Mouse (Mus musculus): ENCODE data around the gene Olfr90. TPM values are rescaled to one million over a fixed set of nuclear protein-coding genes. Genes with fewer than 3 reads are reported as not detected.

Olfr90 gene
- not detected in 2 replicates for polyA plus RNA-seq (2012; rRNA removed; ENCODE audit: low replicate concordance)

DNA sequence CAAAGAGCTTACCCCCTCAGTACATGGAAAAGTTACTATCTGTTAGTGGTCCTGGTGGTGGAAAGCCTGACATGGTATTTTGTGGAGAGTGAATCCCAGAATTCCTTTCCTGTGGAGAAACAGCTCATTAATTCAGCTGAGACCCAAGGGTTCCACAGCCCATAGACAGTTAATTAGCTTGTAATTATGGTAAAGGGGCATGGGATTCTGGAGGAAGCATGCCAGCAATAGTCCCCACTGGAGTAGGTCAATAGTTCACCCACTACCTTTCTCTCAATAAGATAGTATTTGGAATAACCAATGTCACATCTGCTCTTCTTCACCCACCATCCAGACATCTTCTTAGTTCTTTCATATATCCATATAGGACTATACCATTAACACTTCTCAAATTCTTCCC, at the start of gene Olfr90:
TSS of gene Olfr90 (minus strand) at position 101 of the 400 bp plus-strand sequence.

DNA sequence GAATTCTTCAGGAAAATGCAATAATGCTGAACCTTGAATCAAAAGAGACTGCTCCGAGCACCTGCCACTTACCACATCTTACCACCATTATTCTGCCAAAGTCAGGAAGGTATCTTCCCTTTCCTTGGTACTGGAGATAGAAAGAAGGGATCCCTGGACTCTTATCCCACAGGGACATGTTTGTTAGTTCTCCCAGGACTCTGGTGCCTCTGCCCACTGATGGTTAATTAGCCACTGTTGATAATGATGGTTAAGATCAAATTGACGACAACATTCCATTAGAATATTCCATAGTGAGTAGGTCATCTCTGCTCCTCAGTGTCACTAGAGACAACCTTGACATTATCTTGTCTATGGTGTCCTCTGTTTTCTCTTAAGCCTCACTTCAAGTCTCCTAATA, 31.7 kb upstream of the Olfr90 start, which contains the start of gene Olfr92:
TSS of gene Olfr92 (minus strand) at position 101 of the 400 bp plus-strand sequence.

DNA sequence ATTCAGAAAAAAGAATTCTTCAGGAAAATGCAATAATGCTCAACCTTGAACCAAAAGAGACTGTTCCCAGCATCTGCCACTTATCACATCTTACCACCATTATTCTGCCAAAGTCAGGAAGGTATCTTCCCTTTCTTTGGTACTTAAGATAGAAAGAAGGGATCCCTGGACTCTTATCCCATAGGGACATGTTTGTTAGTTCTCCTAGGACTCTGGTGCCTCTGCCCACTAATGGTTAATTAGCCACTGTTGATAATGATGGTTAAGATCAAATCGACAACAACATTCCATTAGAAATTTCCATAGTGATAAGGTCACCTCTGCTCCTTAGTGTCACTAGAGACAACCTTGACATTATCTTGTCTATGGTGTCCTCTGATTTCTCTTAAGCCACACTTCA, 9.9 kb upstream of the Olfr90 start, which contains the start of gene Olfr91:
TSS of gene Olfr91 (minus strand) at position 101 of the 400 bp plus-strand sequence.

DNA sequence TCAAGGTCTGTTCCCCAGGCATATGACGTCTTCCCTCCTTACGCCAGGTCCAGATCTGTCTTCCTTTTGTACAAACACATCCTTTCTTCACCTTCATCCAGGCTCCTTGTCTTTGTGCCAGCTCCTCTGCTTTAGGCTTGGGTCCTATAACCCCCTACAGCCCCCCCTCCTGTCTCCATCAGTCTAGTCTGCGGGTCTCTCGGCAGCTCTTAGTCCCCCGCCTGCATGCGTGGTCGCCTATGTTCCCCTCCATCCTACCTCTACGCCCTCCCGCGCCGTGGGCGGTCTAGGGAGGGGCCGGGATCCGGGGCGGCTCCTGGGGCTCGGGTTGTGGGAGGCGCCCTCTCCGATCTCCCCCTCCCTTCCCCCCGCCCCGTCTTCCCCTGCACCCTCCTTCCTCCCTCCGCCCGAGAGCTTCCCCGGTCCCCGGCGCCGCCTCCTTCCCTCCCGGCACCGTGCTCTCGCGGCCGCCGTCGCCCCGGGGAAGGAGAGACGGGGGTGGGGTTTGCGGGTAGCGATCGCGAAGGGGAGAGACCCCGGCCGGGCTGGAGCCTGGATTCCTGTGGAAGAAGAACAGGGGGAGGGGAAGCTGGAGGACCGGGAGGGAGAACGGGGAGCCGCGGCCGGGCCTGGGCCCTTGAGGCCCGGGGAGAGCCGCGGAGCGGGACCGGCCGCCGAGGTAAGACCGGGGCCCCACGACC, 42.5 kb downstream of the Olfr90 start, which contains the start of gene Gabbr1:
TSS of gene Gabbr1 (plus strand) at position 356 of the 701 bp plus-strand sequence.

Other genes starting within 250 kb of the Olfr90 start
- gene Trim15, start 221.3 kb downstream of the Olfr90 start, polyA plus RNA-seq (2012; rRNA removed; ENCODE audit: low replicate concordance) = 0.10 TPM in 1 of 2 replicates, not detected in the other
- 0.04 and 0.06 TPM in 2 replicates for gene Trim10, start 218.9 kb downstream of the Olfr90 start, polyA plus RNA-seq (2012; rRNA removed; ENCODE audit: low replicate concordance)
- gene Trim40, start 198.4 kb downstream of the Olfr90 start, polyA plus RNA-seq (2012; rRNA removed; ENCODE audit: low replicate concordance) = not detected in 2 replicates
- gene Trim31, start 190.4 kb downstream of the Olfr90 start, polyA plus RNA-seq (2012; rRNA removed; ENCODE audit: low replicate concordance) = not detected in 2 replicates
- gene Rnf39, start 145.6 kb downstream of the Olfr90 start, polyA plus RNA-seq (2012; rRNA removed; ENCODE audit: low replicate concordance) = 0.54 and 2.1 TPM in 2 replicates
- 34.2 and 43.5 TPM in 2 replicates for gene Ppp1r11, start 136.8 kb downstream of the Olfr90 start, polyA plus RNA-seq (2012; rRNA removed; ENCODE audit: low replicate concordance)
- 25.6 and 47.3 TPM in 2 replicates for gene Znrd1, start 129.9 kb downstream of the Olfr90 start, polyA plus RNA-seq (2012; rRNA removed; ENCODE audit: low replicate concordance)
- 2.5 and 4.2 TPM in 2 replicates for gene Znrd1as, start 129.9 kb downstream of the Olfr90 start, polyA plus RNA-seq (2012; rRNA removed; ENCODE audit: low replicate concordance)
- gene 2410137M14Rik, start 107.3 kb downstream of the Olfr90 start, polyA plus RNA-seq (2012; rRNA removed; ENCODE audit: low replicate concordance) = 0.19 TPM in 1 of 2 replicates, not detected in the other
- gene H2-M5, start 99.0 kb downstream of the Olfr90 start, polyA plus RNA-seq (2012; rRNA removed; ENCODE audit: low replicate concordance) = 0.19 and 0.95 TPM in 2 replicates
- 7.8 and 20.5 TPM in 2 replicates for gene Zfp57, start 87.3 kb downstream of the Olfr90 start, polyA plus RNA-seq (2012; rRNA removed; ENCODE audit: low replicate concordance)
- gene Mog, start 65.1 kb downstream of the Olfr90 start, polyA plus RNA-seq (2012; rRNA removed; ENCODE audit: low replicate concordance) = not detected in 2 replicates
- gene Gabbr1, start 42.5 kb downstream of the Olfr90 start, polyA plus RNA-seq (2012; rRNA removed; ENCODE audit: low replicate concordance) = 30.9 and 71.8 TPM in 2 replicates
- not detected in 2 replicates for gene Olfr91, start 9.8 kb upstream of the Olfr90 start, polyA plus RNA-seq (2012; rRNA removed; ENCODE audit: low replicate concordance)
- not detected in 2 replicates for gene Olfr92, start 31.6 kb upstream of the Olfr90 start, polyA plus RNA-seq (2012; rRNA removed; ENCODE audit: low replicate concordance)
- gene Olfr93, start 73.0 kb upstream of the Olfr90 start, polyA plus RNA-seq (2012; rRNA removed; ENCODE audit: low replicate concordance) = not detected in 2 replicates
- gene Ubd, start 105.4 kb upstream of the Olfr90 start, polyA plus RNA-seq (2012; rRNA removed; ENCODE audit: low replicate concordance) = 0.54 and 3.7 TPM in 2 replicates
- gene Olfr94, start 112.5 kb upstream of the Olfr90 start, polyA plus RNA-seq (2012; rRNA removed; ENCODE audit: low replicate concordance) = not detected in 2 replicates
- not detected in 2 replicates for gene Olfr95, start 124.6 kb upstream of the Olfr90 start, polyA plus RNA-seq (2012; rRNA removed; ENCODE audit: low replicate concordance)
- not detected in 2 replicates for gene Olfr96, start 131.6 kb upstream of the Olfr90 start, polyA plus RNA-seq (2012; rRNA removed; ENCODE audit: low replicate concordance)
- not detected in 2 replicates for gene Olfr97, start 148.8 kb upstream of the Olfr90 start, polyA plus RNA-seq (2012; rRNA removed; ENCODE audit: low replicate concordance)
- gene Olfr98, start 175.2 kb upstream of the Olfr90 start, polyA plus RNA-seq (2012; rRNA removed; ENCODE audit: low replicate concordance) = not detected in 2 replicates
- gene H2-M3, start 181.7 kb upstream of the Olfr90 start, polyA plus RNA-seq (2012; rRNA removed; ENCODE audit: low replicate concordance) = 11.0 and 14.5 TPM in 2 replicates
- not detected in 2 replicates for gene Olfr99, start 195.0 kb upstream of the Olfr90 start, polyA plus RNA-seq (2012; rRNA removed; ENCODE audit: low replicate concordance)
- not detected in 2 replicates for gene Olfr101, start 215.8 kb upstream of the Olfr90 start, polyA plus RNA-seq (2012; rRNA removed; ENCODE audit: low replicate concordance)
- not detected in 2 replicates for gene Olfr102, start 228.6 kb upstream of the Olfr90 start, polyA plus RNA-seq (2012; rRNA removed; ENCODE audit: low replicate concordance)